Mouse (Mus musculus): Measurements from ENCODE around the gene Lrsam1. TPM values are rescaled to one million over a fixed set of nuclear protein-coding genes. Genes with fewer than 3 reads are reported as not detected.

Gene Lrsam1
- total RNA-seq, 1 experiment: 16.7 TPM

- H3K36me3 ChIP-seq (ENCODE audit: control insufficient read depth, insufficient read depth, low read length, poor library complexity, severe bottlenecking): peaks cover 32% of the 10 kb centered on the region; the same call in 1 of the 2 replicates
Measured at GRCm38 (mm10) chr2:32947454-32947853, 14.0 kb downstream of the Lrsam1 start.

GRCm38 (mm10) chr2:32940483-32940882 lies 20.9 kb downstream of the Lrsam1 start:
- no peak for DNase-seq (ENCODE audit: low read depth, low spot score)
- peak overlapping the region in 1 of 2 experiments; percentile 26; a peak in 1 of 4 replicates for H3K4me3 ChIP-seq (ENCODE audit: insufficient read depth in 1 of 2, low read depth in 1 of 2, low read length in 2 of 2, poor library complexity in 1 of 2, severe bottlenecking in 1 of 2)
- no peak overlapping the region for H3K27ac ChIP-seq (ENCODE audit: insufficient read depth, low read depth, low read length, poor library complexity, severe bottlenecking)
- H3K36me3 ChIP-seq (ENCODE audit: control insufficient read depth, insufficient read depth, low read length, poor library complexity, severe bottlenecking): peaks cover 32% of the 10 kb centered on the region; the same call in 1 of the 2 replicates
- peak overlapping the region; percentile 38; the same call in 1 of the 2 replicates for H3K9ac ChIP-seq (ENCODE audit: insufficient read depth, low read depth, low read length, poor library complexity, severe bottlenecking)
- H3K4me1 ChIP-seq (ENCODE audit: control insufficient read depth in 2 of 2, insufficient read depth in 2 of 2, low read length in 2 of 2, poor library complexity in 1 of 2): peaks cover 0 to 12% of the 10 kb centered on the region in 2 experiments; a peak in 2 of 4 replicates
- TF ChIP-seq ZC3H11A (IDR thresholded peaks at IDR 0.05; ENCODE audit: borderline replicate concordance, low read depth, low read length): no peak
- TF ChIP-seq HCFC1 (IDR thresholded peaks at IDR 0.05; ENCODE audit: borderline replicate concordance, insufficient read depth, low read length): no peak
- TF ChIP-seq MAFK (IDR thresholded peaks at IDR 0.05; ENCODE audit: insufficient read depth, low read depth, low read length): no peak
- no peak for TF ChIP-seq ZNF384 (IDR thresholded peaks at IDR 0.05; ENCODE audit: low read depth, low read length)
- TF ChIP-seq CHD2 (IDR thresholded peaks at IDR 0.05; ENCODE audit: low read depth, low read length): no peak
- no peaks in the 10 kb centered on the region for H3K9me3 ChIP-seq (ENCODE audit: control insufficient read depth, insufficient read depth, low read depth, low read length)
- in situ Hi-C loops (cut with MboI; ENCODE audit: low sequenced_read_pairs in 2 of 2, unreplicated experiment in 2 of 2): no loop called here

More at GRCm38 (mm10) chr2:32947454-32947853, 14.0 kb downstream of the Lrsam1 start:
- in situ Hi-C loops (cut with MboI; ENCODE audit: low sequenced_read_pairs in 2 of 2, unreplicated experiment in 2 of 2): no loop called here
- Histone ChIP-seq H3K9ac (ENCODE audit: insufficient read depth, low read depth, low read length, poor library complexity, severe bottlenecking) (no peak overlapping the region), H3K27ac (ENCODE audit: insufficient read depth, low read depth, low read length, poor library complexity, severe bottlenecking) (no peak overlapping the region), H3K4me3 (ENCODE audit: insufficient read depth in 1 of 2, low read depth in 1 of 2, low read length in 2 of 2, poor library complexity in 1 of 2, severe bottlenecking in 1 of 2) (no peak overlapping the region), H3K9me3 (ENCODE audit: control insufficient read depth, insufficient read depth, low read depth, low read length) (no peaks in the 10 kb centered on the region), H3K4me1 (ENCODE audit: control insufficient read depth in 2 of 2, insufficient read depth in 2 of 2, low read length in 2 of 2, poor library complexity in 1 of 2) (peaks cover 0 to 4% of the 10 kb centered on the region in 2 experiments; a peak in 2 of 4 replicates)
- DNase-seq (ENCODE audit: low read depth, low spot score): no peak
- TF ChIP-seq ZC3H11A (IDR thresholded peaks at IDR 0.05; ENCODE audit: borderline replicate concordance, low read depth, low read length): no peak
- no peak for TF ChIP-seq HCFC1 (IDR thresholded peaks at IDR 0.05; ENCODE audit: borderline replicate concordance, insufficient read depth, low read length)
- TF ChIP-seq ZNF384 (IDR thresholded peaks at IDR 0.05; ENCODE audit: low read depth, low read length): no peak

DNA sequence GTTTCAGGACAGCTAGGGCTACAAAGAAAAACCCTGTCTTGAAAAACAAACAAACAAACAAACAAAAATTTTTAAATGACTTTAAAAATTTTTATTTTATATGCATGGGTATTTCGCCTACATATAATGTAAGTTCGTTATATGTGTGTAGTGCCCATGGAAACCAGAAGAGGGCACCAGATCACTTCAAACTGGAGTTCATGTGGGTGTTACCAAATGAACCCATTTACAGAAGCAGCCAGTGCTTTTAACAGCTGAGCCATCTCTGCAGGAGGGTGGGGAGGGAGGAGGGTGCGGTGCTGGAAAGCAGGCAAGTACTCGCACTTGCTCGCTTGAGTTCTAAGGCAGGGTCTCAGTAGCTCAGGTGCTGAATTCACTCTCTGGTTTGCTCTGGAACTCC lies 22.0 kb downstream of the Lrsam1 start:
- TF ChIP-seq MAFK (IDR thresholded peaks at IDR 0.05; ENCODE audit: insufficient read depth, low read depth, low read length) (no peak), HCFC1 (IDR thresholded peaks at IDR 0.05; ENCODE audit: borderline replicate concordance, insufficient read depth, low read length) (no peak), CHD2 (IDR thresholded peaks at IDR 0.05; ENCODE audit: low read depth, low read length) (no peak), ZNF384 (IDR thresholded peaks at IDR 0.05; ENCODE audit: low read depth, low read length) (no peak), ZC3H11A (IDR thresholded peaks at IDR 0.05; ENCODE audit: borderline replicate concordance, low read depth, low read length) (no peak)
- DNase-seq (ENCODE audit: low read depth, low spot score): peak; percentile 89
- Histone ChIP-seq H3K9ac (ENCODE audit: insufficient read depth, low read depth, low read length, poor library complexity, severe bottlenecking) (no peak overlapping the region), H3K36me3 (ENCODE audit: control insufficient read depth, insufficient read depth, low read length, poor library complexity, severe bottlenecking) (peaks cover 28% of the 10 kb centered on the region; the same call in 1 of the 2 replicates), H3K4me3 (ENCODE audit: insufficient read depth in 1 of 2, low read depth in 1 of 2, low read length in 2 of 2, poor library complexity in 1 of 2, severe bottlenecking in 1 of 2) (0 out of 4 replicates have a peak overlapping the region, but pooled peaks of 1 of the 2 experiments have one; percentile 26), H3K9me3 (ENCODE audit: control insufficient read depth, insufficient read depth, low read depth, low read length) (no peaks in the 10 kb centered on the region), H3K4me1 (ENCODE audit: control insufficient read depth in 2 of 2, insufficient read depth in 2 of 2, low read length in 2 of 2, poor library complexity in 1 of 2) (peaks cover 0 to 12% of the 10 kb centered on the region in 2 experiments; a peak in 2 of 4 replicates), H3K27ac (ENCODE audit: insufficient read depth, low read depth, low read length, poor library complexity, severe bottlenecking) (no peak overlapping the region)
- in situ Hi-C loops (cut with MboI; ENCODE audit: low sequenced_read_pairs in 2 of 2, unreplicated experiment in 2 of 2): no loop called here

DNA sequence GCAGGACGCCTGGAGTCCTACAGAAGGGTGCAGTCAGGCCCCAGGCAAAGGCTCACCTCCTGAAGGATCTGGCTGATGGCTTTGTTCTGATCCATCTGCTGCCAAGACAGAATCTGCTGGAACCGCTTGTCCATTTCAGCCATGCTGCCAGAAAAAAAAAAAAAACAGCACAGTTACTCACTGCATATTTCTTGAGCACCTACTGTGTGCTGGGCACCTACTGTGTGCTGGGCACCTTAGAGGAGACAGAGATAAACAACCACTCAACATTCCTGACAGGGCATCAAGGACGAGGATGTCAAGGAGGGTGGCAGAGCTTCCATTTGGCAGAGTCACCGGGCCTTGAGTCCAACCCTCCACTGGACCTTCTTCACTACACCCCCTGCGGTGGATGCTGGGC lies 22.7 kb downstream of the Lrsam1 start:
- in situ Hi-C loops (cut with MboI; ENCODE audit: low sequenced_read_pairs in 2 of 2, unreplicated experiment in 2 of 2): no loop called here
- Histone ChIP-seq H3K27ac (ENCODE audit: insufficient read depth, low read depth, low read length, poor library complexity, severe bottlenecking) (no peak overlapping the region), H3K9me3 (ENCODE audit: control insufficient read depth, insufficient read depth, low read depth, low read length) (no peaks in the 10 kb centered on the region), H3K4me3 (ENCODE audit: insufficient read depth in 1 of 2, low read depth in 1 of 2, low read length in 2 of 2, poor library complexity in 1 of 2, severe bottlenecking in 1 of 2) (no peak overlapping the region), H3K4me1 (ENCODE audit: control insufficient read depth in 2 of 2, insufficient read depth in 2 of 2, low read length in 2 of 2, poor library complexity in 1 of 2) (peaks cover 0 to 16% of the 10 kb centered on the region in 2 experiments; a peak in 3 of 4 replicates), H3K36me3 (ENCODE audit: control insufficient read depth, insufficient read depth, low read length, poor library complexity, severe bottlenecking) (peaks cover 29% of the 10 kb centered on the region; the same call in 1 of the 2 replicates), H3K9ac (ENCODE audit: insufficient read depth, low read depth, low read length, poor library complexity, severe bottlenecking) (no peak overlapping the region)
- no peak for DNase-seq (ENCODE audit: low read depth, low spot score)
- TF ChIP-seq CHD2 (IDR thresholded peaks at IDR 0.05; ENCODE audit: low read depth, low read length) (no peak), ZC3H11A (IDR thresholded peaks at IDR 0.05; ENCODE audit: borderline replicate concordance, low read depth, low read length) (no peak), ZNF384 (IDR thresholded peaks at IDR 0.05; ENCODE audit: low read depth, low read length) (no peak), MAFK (IDR thresholded peaks at IDR 0.05; ENCODE audit: insufficient read depth, low read depth, low read length) (no peak)
